Comparison of ENCODE assay signal across 10 mouse cellular contexts in the genomic region with DNA sequence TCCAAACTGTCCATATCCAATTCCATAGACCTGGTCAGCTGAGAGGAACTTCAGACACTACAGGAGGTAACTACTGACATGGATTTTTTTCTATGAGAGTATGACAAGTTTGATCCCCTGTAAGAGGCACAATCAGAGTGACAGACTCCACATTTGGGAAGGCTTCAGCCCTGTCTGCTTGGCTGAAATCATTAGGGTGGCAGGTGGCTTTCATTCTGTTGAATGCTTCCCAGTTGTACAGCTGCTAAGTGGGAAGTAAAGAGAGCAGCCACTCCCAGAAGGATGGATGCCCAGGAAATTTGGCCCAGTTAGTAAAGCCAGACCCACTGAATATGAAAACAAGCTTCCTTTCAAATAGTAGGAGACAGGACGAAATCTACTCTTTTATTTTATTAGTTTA.
A peak's percentile ranks its signal among the peaks of the same experiment; 100 is the strongest.
DNase-seq lines count a peak whose midpoint lies in the region.
"Had no signal": no experiment of that assay in that cellular context is flagged by ENCODE, and none has a peak within 500 bp of the region (broad histone marks: within the 10 kb centered on the region; RNA-seq: fewer than 3 reads in every experiment).

No protein-coding gene starts in this region.

- intact Hi-C loops in gastrocnemius, postnatal 14 days (cut with DNase I; ENCODE audit: low total_unique reads): no loop called here

- peak; percentile 5 for DNase-seq in gastrocnemius, postnatal 14 days
- DNase-seq in gastrocnemius, postnatal 10 days: no peak
- peak; percentile 80 for DNase-seq in brain, adult 2 months (ENCODE audit: low read depth, low spot score)
- peak; percentile 25 to 27 for DNase-seq in cerebellum, postnatal 36 days
- DNase-seq in layer of hippocampus, postnatal 14 days (ENCODE audit: low spot score in 2 of 2): peak; percentile 68 to 91
- DNase-seq in natural killer cell, adult 2 months (ENCODE audit: low spot score in 2 of 2): no peak
- DNase-seq in urinary bladder, postnatal 25 days (ENCODE audit: low spot score): no peak
- DNase-seq: adrenal gland, postnatal 25 days; kidney, adult 8-10 months; lung, postnatal 4 days had no signal

Comparison
In these comparisons a context has a peak if more than half of its experiments do, and no peak if none do; other contexts are left out.
1. DNase-seq: peak in gastrocnemius, postnatal 14 days (single experiment), brain, adult 2 months (single experiment), cerebellum, postnatal 36 days (2 of 2) and layer of hippocampus, postnatal 14 days (2 of 2); none in gastrocnemius, postnatal 10 days (single experiment), natural killer cell, adult 2 months (0 of 2) and urinary bladder, postnatal 25 days (single experiment).